Mouse (Mus musculus): Measurements from ENCODE around the gene Gm20388.

Gene Gm20388

GRCm38 (mm10) chr8:121985673-121986072 is 2075.0 kb downstream of the Gm20388 start:
- peak in 1 of 2 experiments; percentile 44 for DNase-seq (ENCODE audit: low spot score in 2 of 2)

GRCm38 (mm10) chr8:121987892-121988291 is 2077.3 kb downstream of the Gm20388 start:
- no peak for DNase-seq (ENCODE audit: low spot score in 2 of 2)

GRCm38 (mm10) chr8:121990506-121991255 is 2080.0 kb downstream of the Gm20388 start:
- DNase-seq (ENCODE audit: low spot score in 2 of 2), result no peak

DNA sequence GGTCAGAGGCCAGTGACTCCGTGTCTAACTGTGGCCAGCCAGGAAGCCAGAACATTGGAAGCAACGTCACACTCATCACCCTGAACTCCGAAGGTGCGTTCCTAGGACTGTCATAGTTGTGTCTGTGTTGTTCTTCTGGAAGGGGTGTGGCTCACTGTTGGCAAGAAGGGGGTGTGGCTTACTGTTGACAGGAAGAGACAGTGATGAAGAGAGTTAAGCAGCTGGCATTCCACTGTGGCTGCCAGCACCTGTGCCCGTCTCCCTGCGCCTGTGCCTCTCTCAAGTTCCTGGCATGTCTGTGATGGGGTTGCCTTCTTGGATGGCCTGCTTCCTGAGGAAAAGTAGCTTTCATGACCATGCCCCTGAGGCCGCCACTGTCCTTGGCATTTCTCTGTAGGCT is 2081.0 kb downstream of the Gm20388 start:
- no peak for DNase-seq (ENCODE audit: low spot score in 2 of 2)

DNA sequence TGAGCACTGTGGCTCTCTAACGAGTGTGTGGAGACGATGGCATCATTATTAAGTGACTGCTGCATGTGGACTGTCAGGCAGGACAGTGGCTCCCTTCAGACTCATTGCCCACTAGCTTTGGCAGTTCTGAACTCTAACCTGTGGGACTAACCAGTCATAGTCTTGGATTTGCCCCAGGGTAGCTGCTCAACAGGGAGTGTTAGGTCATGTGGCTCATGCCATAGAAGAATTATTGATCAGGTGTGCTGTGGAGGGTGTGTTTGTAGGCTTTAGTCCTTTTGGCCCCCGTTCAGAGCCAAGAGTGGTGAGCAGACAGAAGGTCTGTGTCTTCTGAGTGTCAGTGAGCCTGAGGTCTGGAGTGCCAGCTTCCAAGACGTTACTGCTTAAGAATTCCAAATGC is 2082.3 kb downstream of the Gm20388 start:
- DNase-seq (ENCODE audit: low spot score in 2 of 2), result no peak

DNA sequence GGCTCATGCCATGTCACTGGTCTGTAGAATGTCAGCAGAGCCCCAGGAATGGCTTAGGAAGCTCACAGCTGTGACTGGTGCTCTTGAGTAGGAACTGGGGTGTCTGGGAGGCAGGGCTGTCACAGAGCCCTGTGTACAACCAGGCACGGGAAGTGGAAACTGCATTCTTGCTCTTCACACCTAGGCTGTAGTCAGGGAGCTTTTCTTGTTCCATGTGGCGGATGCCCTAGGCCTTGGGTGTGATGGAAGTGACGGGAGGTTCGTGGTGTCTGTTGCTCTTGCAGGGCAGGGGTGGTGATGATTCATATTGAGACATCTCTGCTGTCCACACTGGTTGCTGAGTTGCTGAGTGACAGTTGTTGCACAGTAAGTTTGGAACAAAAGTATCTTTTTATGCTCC is 2084.5 kb downstream of the Gm20388 start:
- DNase-seq (ENCODE audit: low spot score in 2 of 2), result no peak

DNA sequence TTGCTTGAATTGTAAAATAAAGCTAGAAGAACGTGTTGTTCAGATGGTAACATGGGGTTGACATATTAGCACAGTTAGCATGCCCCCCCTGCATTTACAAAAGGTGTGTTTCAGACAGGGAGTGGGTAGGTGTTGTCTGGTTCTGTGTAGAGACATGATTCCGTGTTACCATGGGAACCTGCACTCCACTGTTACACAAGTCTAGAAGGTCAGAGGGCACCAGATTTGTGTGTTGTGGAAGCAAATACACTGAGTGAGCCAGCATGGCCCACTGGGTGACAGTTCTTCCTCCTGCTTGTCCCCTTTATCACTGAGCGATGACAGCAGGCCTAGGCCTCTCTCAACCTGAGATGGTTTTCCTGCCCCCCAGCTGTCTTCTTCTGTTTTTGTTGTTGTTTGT is 2085.3 kb downstream of the Gm20388 start:
- DNase-seq (ENCODE audit: low spot score in 2 of 2), result peak in 1 of 2 experiments; percentile 46

DNA sequence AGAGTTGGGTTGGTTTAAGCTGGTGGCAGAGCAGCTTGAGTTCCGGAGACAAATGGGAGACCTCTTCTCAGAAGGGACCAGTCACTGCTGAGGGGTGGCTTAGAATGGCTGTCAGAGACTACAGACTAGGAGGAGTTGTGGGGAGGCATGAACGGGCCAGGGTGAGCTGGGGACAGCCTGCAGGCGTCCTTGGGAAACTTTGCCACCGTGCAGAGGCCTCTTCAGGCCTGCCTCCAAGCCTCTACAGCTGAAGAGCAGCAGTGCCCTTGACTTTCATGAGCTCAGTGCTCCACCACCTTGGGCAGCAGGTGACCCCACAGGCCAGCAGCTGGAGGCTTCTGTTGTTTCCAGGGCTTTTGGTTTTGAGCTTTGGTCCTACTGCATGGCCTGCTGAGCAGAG is 2088.0 kb downstream of the Gm20388 start:
- DNase-seq (ENCODE audit: low spot score in 2 of 2), result no peak

GRCm38 (mm10) chr8:121999211-121999610 is 2088.6 kb downstream of the Gm20388 start:
- no peak for DNase-seq (ENCODE audit: low spot score in 2 of 2)

GRCm38 (mm10) chr8:122001339-122002115 is 2090.9 kb downstream of the Gm20388 start:
- no peak for DNase-seq (ENCODE audit: low spot score in 2 of 2)

- no peak for DNase-seq (ENCODE audit: low spot score in 2 of 2)
Observed at GRCm38 (mm10) chr8:122003646-122004045, 2093.0 kb downstream of the Gm20388 start.

DNA sequence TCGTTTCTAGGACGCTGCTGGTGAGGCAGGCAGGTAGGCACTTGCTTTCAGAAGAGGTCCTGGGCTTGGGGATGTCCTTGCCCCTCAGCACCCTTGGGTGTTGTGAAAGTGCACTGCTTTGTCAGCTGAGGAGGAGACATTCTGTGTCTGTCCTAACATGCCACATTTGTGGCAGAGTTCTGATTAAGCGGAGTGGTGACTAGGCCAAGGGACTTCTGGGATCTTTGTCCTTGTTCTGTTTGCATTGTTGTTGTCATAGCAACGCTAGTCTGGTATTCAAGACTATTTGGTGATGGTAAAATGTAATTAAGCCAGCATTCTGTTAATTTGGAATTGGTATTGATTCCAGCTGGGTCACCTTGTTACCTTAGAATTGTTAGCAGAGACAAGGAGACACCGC is 2093.5 kb downstream of the Gm20388 start:
- peak in 1 of 2 experiments; percentile 42 for DNase-seq (ENCODE audit: low spot score in 2 of 2)

DNA sequence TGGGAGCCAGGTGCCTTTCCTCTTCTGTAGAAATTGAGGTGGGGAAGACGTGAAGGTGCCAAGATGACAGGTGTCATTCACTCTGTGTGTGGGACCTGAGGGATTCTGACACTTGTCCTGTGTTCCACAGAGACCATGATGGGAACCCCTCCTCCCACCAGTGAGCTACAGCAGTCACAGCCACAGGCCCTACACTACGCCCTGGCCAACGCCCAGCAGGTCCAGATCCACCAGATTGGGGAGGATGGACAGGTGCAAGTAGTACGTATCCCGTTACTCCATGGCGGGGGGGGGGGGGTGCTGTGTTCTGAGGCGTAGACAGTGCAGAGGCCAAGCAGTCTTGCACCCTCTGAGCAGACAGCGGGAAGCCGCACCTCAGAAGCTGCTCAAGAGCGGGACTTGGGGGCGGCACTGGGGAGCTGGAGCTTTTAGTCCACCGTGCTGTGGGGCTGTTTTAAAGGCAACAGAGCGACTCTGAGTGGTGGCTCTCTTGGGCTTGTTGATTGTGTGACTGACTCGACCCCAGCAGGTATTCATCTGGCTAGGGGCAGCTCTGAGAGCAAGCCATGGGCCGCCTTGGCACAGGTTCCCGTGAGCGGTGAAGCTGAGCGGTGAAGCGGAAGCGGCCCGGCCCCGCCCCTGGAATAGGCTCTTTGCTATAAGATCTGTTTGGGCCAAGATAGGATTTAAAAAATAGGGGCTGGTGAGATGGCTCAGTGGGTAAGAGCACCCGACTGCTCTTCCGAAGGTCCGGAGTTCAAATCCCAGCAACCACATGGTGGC is 2095.0 kb downstream of the Gm20388 start:
- DNase-seq (ENCODE audit: low spot score in 2 of 2), result no peak

- DNase-seq (ENCODE audit: low spot score in 2 of 2), result no peak
Observed at GRCm38 (mm10) chr8:122006688-122007484, 2096.2 kb downstream of the Gm20388 start.

GRCm38 (mm10) chr8:122008395-122008794 is 2097.8 kb downstream of the Gm20388 start:
- DNase-seq (ENCODE audit: low spot score in 2 of 2), result no peak

DNA sequence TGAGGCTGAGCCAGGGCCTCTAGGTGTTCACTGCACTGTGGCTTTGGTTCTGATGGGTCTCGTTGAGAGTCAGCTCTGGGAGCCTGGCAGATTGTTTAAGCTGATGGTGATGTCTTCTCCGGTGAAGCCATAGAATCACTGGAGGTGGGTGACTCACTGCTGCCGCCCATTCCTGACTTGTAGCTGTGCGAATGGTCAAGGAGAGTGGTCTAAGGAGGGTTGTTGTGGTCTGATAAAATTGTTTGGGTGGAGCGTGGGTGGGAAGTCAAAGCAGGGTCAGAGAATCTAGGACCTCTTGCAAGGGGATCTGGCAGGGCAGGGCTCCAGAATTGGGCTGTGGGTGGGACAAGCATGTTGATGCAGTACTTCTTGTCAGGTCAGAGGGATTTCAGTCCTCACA is 2100.0 kb downstream of the Gm20388 start:
- DNase-seq (ENCODE audit: low spot score in 2 of 2), result no peak

DNA sequence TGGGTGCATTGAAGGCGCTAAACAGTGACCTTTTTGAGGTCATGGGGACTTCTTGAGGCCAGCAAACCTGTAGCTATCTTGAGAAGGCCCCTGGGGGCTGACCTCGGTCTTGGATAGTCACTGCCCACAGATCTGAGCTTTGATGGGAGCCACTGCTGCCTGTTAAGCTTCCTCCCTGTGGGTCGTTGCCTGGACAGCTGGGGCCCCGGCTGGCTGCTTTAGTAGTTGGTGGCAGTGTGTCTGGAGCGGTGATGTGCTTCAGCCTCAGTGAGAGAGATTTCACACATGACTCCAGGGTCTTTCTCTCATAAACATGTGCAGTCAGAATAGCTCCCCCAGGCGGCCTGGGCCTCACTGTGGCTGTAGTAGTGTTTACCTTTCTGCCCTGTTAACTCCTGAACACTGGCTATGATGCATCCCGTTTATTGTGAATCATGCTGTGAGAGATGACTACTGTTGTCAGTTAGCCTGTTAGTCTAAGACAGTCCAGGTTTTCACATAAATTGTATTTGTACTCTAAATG is 2100.5 kb downstream of the Gm20388 start:
- DNase-seq (ENCODE audit: low spot score in 2 of 2), result no peak

DNA sequence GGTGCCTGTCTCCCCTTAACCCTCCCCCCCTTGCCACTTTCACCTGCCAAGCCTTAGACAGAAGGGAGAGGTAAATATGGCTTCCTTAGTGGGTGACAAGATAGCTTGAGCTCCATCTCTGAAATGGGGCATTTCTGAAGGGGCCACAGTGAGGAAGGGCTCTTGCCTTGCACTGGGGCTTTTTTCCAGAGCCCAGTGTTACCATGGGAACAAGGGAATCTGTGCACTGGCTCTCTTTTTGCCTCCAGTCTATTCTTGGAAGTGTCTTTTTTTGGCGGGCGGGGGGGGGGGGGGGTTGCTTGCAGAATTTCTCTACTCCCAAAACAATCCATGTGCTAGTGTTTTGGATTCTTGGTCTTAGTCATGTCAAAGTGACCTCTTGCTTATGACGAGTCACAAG is 2104.0 kb downstream of the Gm20388 start:
- DNase-seq (ENCODE audit: low spot score in 2 of 2), result no peak

DNA sequence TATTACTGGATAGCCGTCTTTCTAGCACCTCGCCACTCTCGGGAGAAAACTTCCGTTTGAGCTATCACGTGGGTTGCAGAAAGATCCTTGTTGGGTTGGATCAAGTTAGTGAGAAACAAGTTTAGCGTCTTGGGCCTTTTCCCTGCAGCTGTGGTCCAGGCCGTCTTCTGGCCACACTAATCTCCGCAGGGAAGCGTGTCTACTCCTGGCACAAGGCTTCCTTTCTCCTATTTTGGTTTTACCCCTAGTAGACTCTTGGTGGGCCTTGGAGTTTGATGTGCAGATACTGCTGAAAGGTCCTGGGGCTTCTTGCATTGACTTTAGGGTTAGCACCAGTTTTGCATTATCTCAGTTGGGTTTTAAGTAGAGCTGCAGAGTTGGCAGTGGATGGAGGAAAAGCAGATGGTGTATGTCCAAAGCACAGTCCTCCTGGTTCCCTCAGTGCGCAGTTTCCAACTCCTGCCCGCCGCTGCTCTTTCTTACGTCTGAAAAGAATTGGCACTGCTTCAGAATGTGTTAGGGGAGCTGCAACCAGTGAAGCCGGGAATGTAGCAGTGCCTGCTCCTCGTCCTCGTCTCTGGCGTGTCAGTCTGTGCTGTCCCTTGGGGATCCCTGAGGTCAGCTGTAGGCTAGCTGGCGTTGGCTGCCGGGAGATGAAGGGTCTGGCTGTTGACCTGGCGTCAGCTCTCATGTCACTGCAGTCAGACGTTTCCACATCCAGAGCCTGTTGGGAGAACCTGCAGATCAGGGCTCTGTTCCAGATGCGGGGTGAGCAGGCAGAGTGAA is 2107.6 kb downstream of the Gm20388 start:
- DNase-seq (ENCODE audit: low spot score in 2 of 2), result no peak

DNA sequence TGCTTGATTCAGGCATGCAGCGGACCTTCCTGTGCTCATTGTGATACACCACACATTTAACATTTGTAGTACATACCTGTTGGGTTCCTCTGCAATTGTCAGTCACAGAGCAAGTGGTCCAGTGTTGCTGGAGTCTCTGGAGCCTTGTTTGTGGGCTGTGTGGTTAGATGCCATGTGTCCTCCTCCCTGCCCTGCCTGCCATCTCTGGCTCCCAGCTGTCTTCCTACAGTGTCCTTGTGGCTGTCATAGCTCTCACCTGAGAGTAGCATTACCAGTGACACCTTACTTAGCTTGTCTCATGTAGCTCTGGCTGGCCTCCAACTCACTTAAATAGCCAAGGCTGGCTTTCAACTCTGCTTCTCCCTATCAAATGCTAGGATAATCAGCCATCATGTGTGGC is 2108.5 kb downstream of the Gm20388 start:
- DNase-seq (ENCODE audit: low spot score in 2 of 2), result no peak

Measured in urinary bladder, adult 18-20 months (tissue).